Mouse (Mus musculus) granulocyte monocyte progenitor cell, adult 5-6 weeks (primary cell): Measurements from ENCODE around the gene Olfr543. TPM values are rescaled to one million over a fixed set of nuclear protein-coding genes. Genes with fewer than 3 reads are reported as not detected.
A peak's percentile ranks its signal among the peaks of the same experiment; 100 is the strongest.

ENCODE experiments used
- ATAC-seq: replicated peaks from 2 replicates; pipeline ENCODE4 v1.8.0; 2016; ENCODE audit warnings: mild to moderate bottlenecking, moderate TSS enrichment, inconsistent platforms; ENCODE audit not compliant: poor library complexity, severe bottlenecking
- total RNA-seq, 2 experiments: library from RNA; stranded (forward) in 1 of 2; stranded (reverse) in 1 of 2; fragments of 200-712, 200-1000 nt in 1 of 2; fragments of >200 nt in 1 of 2; fragmentation: Nextera tagmentation in 1 of 2; gene quantifications; 2 replicates each; pipeline ENCODE4 v1.2.3; 2014 to 2017

Olfr543 gene
- total RNA-seq (2014; fragmentation: Nextera tagmentation) = not detected in 2 replicates
- total RNA-seq (2017) = not detected in 2 replicates

GRCm38 (mm10) chr7:102481579-102481978 lies at the start of gene Olfr543:
TSS of gene Olfr543 (minus strand) at chr7:102481679.
- no peak for ATAC-seq

DNA sequence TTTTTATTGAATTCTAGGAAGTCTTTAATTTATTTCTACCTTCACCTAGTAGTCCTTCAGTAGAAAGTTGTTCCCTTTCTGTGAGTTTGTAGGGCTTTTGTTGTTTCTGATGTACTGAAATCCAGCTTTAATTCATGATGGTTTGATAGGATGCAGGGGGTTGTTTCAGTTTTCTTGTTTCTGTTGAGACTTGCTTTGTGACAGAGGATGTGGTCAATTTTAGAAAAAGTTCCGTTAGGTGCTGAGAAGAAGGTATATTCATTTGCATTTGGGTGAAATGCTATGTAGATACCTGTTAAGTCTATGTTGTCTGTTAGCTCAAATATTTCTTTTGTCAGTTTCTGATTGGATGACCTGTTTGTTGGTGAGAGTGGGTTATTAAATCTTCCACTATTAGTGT lies 47.6 kb upstream of the Olfr543 start:
- no peak for ATAC-seq

- no peak for ATAC-seq
Measured at GRCm38 (mm10) chr7:102517051-102517335, 35.5 kb upstream of the Olfr543 start.

DNA sequence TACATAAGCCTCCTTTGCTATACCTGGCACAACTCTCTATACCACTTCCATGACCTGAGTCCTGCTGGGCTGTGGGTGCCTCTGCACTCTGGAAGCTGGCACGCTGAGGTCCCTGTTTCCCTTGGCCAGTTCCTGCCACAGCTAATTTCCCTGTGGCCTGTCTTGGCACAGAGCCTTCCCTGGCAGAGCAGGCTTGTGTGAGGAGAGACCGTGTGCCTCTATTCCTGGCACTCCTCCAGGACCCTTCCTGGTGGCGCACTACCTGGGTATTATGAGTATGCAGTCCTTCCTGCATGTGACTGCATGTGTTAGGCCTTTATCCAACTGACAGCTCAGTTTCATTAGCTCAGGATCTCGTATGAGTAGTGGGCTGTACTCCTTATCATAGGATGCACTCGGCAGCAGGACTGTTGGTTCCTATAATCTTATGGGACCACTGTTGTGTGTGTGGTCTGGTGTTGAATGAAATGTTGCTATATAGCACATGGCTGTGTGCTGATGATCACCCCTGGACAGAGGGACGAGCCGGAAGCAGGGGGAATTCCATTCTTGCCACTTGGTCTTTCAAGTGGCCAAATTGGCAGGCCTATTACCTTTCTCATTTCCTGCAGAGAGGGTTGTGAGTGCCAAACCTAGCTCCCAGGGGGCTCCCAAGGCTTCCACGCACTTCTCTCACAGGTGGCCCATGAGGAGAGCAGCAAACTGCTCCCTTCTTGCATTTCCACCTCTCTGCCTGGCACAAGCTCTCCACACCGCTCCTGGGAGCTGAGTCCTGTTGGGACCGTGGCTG lies 35.0 kb upstream of the Olfr543 start:
- no peak for ATAC-seq

DNA sequence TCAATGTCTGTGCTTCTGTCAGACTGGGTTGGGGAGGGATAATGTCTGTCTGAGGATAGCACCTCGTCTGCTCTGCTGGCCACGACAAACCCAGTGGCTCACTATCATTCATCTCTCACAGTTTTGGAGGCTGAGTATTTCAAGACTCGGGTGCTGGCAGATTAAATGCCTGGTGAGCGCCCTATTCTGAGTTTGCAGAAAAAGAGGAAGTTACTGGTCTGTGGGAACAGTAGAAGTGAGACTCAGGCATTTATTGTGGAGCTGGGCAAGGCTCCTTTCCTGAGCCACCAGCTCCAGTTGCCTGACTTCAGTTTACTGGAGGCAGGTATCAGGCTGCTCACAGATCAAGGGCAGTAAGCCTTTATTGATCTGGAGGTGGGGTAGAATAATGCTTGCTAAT lies 32.7 kb upstream of the Olfr543 start:
- peak; percentile 54 for ATAC-seq

DNA sequence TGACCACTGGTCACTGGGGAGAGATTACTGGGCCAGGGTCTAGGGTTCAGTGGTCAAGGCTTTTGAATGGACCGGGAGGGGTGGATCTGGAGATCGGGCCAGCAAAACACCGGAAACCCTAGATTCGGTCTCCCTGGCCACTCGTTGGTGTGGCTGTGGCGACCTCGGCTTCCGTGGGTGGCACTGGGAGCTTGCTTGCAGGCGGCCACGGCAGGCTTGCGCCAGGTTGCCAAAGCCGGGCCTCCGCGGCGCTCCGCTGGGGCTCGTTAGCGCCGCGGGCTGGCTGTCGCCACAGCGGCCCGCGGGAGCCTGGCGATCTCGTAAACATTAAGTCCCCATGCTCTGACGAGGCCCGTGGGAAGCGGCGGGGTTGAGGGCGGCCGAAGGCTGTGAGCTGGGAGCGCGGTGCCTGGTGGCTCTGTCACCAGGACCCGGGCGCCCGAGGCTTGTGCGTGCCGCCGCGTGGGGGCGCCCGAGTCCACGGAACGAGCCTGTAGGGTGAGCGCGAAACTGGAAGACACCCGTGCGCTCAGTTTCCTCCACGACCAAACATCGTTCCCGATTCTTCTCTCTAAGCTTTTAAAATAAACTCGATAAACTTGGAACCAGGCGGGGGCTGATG lies 31.4 kb upstream of the Olfr543 start:
- peak; percentile 78 for ATAC-seq

- ATAC-seq = peak; percentile 57
Measured at GRCm38 (mm10) chr7:102511927-102512326, 30.4 kb upstream of the Olfr543 start.

GRCm38 (mm10) chr7:102509726-102510125 lies 28.2 kb upstream of the Olfr543 start:
- ATAC-seq = no peak

DNA sequence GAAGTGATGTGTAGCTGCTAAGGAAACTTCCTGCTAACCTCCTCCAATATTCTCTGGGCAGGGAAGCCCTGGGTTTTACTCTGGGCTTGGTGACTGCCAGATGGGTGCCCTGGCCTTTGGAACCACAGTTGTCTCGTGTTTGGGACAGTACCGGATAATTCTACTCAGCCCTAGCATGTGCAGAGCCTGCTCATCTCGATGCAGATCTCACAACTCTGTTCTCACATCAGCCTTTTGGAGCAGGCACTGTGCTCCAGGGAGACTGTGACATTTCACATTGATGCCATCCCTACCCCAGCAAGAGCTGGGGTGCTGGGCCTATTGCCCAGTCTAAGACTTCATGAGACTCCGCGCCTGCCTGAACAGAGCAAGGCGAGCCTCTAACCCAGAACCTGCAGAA lies 27.2 kb upstream of the Olfr543 start:
- ATAC-seq = no peak

- no peak for ATAC-seq
Measured at GRCm38 (mm10) chr7:102508066-102508465, 26.6 kb upstream of the Olfr543 start.

- ATAC-seq = peak; percentile 94
Measured at GRCm38 (mm10) chr7:102506848-102507247, 25.4 kb upstream of the Olfr543 start.

DNA sequence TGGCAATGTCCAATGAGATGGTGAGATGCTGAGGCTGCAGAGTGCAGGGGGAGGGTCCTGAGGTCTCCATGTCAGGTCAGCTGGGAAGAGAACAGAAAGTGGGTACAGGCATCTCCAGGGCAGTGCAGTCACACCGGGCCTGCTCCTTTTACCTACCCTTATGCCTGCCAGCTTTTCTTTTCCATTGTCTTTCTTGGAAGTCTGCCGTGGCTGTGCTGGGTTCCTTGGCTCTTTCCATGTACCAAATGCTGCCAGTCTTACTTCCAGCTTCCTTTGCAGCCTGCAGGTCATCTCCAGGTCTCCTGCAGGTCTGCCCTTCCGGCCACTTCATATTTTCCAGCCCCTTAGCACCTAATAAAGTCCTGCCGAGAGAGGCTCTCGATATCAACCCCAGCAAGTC lies 20.5 kb upstream of the Olfr543 start:
- ATAC-seq = no peak

- ATAC-seq = no peak
Measured at GRCm38 (mm10) chr7:102499473-102499872, 18.0 kb upstream of the Olfr543 start, which contains the start of gene Olfr545. TSS of gene Olfr545 (minus strand) at chr7:102499573.

GRCm38 (mm10) chr7:102494416-102494815 lies 12.9 kb upstream of the Olfr543 start:
- ATAC-seq = peak; percentile 42

DNA sequence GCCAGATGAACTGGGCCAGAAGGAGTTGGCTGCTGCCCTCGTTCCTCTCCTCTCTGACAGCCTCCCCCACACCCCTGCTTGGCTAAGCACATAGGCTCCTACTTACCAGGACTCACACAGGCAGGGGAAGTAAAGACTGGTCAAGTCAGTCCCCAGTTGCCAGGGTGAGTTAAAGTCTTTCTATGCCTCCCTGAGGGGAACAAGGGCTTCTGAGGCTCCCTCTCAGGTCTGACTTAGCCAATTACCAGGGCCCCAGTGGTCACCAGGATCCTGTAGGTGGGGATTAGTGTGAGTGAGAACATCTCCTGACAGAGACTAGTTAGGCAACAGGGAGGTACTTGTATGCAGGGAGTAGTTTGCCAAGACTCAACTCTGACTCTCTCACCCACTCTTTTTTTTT lies 6.7 kb upstream of the Olfr543 start, which contains the start of gene Olfr544:
Olfr544 (minus strand) TSS at position 153 of the 400 bp plus-strand sequence.
- ATAC-seq = no peak

- ATAC-seq = no peak
Measured at GRCm38 (mm10) chr7:102486105-102486504, 4.6 kb upstream of the Olfr543 start.

DNA sequence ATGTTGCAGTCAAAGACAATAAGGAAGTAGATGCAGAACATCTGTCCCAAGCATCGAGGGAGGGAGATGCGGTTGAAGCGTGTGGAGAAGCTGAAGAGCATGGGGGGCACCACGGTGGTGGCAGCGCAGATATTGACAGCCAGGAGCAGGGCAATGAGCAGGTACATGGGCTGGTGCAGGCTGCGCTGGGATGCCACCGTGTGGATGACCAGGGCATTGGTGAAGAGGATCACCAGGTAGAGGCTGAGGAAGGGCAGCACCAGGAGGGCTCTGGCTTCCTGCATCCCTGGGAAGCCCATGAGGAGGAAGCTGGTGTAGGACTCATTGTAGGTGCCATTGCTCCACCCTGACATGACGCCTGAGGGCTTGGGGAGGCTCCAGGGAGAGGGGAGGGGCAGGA lies 3.3 kb upstream of the Olfr543 start:
- peak; percentile 41 for ATAC-seq

- ATAC-seq = no peak
Measured at GRCm38 (mm10) chr7:102483665-102484064, 2.2 kb upstream of the Olfr543 start.

DNA sequence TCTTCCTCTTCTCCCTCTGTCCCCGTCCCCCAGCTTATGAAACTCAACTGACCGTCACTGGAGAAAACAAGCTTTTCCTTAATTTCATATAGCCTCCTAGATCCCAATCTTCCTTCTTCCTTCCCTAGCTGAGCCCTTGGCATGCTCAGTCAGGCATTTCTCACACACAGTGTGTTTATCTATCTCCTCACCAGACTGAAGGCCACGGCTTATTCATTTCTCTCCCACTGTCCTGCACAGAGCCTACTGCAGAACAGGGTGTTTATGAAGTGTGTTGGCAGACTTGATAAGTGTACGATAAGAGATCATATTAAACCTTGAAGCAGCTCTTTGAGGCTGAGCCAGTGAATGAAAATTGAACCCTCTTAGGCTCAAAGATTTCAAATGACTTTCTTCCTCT lies 658 bp downstream of the Olfr543 start:
- no peak for ATAC-seq

- ATAC-seq = no peak
Measured at GRCm38 (mm10) chr7:102479368-102480078, 2.0 kb downstream of the Olfr543 start.

- ATAC-seq = no peak
Measured at GRCm38 (mm10) chr7:102478926-102479325, 2.6 kb downstream of the Olfr543 start.
